Mouse (Mus musculus) midbrain, embryonic 11.5 days (tissue): ENCODE results near the gene Sfxn2. TPM values are rescaled to one million over a fixed set of nuclear protein-coding genes. Genes with fewer than 3 reads are reported as not detected.

Source experiments
- ATAC-seq: fragments of 200-750 bp; cut with Nextera tagmentation; 2 replicates; pipeline ENCODE4 v1.8.0; 2017; ENCODE audit warnings: moderate TSS enrichment, moderate library complexity; ENCODE audit not compliant: low FRiP score
- DNase-seq: peaks from one replicate; pipeline ENCODE4 v3.0.0; 2015; ENCODE audit warnings: low spot score; ENCODE audit errors: missing footprints
- H3K27ac ChIP-seq: fragments of 300-500 bp; sonication (generic); 2 replicates; pipeline ENCODE4 v1.5.1; 2014; ENCODE audit warnings: low read depth, low read length
- H3K27me3 ChIP-seq: fragments of 300-500 bp; sonication (generic); 2 replicates; pipeline ENCODE4 v1.6.1; 2014; ENCODE audit warnings: mild to moderate bottlenecking, low read length, moderate library complexity, mixed read lengths; ENCODE audit not compliant: control insufficient read depth, insufficient read depth
- H3K36me3 ChIP-seq: fragments of 300-500 bp; sonication (generic); 2 replicates; pipeline ENCODE4 v1.6.1; 2014; ENCODE audit warnings: mild to moderate bottlenecking, low read length, moderate library complexity, mixed read lengths; ENCODE audit not compliant: control insufficient read depth, insufficient read depth
- H3K4me1 ChIP-seq: fragments of 300-500 bp; sonication (generic); 2 replicates; pipeline ENCODE4 v1.6.1; 2014; ENCODE audit warnings: low read length; ENCODE audit not compliant: control insufficient read depth, insufficient read depth
- H3K4me2 ChIP-seq: fragments of 300-500 bp; sonication (generic); 2 replicates; pipeline ENCODE4 v1.6.1; 2014; ENCODE audit warnings: mild to moderate bottlenecking, moderate library complexity
- H3K4me3 ChIP-seq: fragments of 300-500 bp; sonication (generic); 2 replicates; pipeline ENCODE4 v1.5.1; 2014; ENCODE audit warnings: low read depth, low read length
- H3K9ac ChIP-seq: fragments of 300-500 bp; sonication (generic); 2 replicates; pipeline ENCODE4 v1.6.1; 2014; ENCODE audit warnings: low read length
- H3K9me3 ChIP-seq: fragments of 300-500 bp; sonication (generic); 2 replicates; pipeline ENCODE4 v1.6.1; 2016; ENCODE audit warnings: low read length; ENCODE audit not compliant: control insufficient read depth
- WGBS: fragments of 180-500 bp; shearing (Covaris S2); extraction: QIAGEN DNeasy Blood & Tissue Kit; methylation state at CpG from one replicate; pipeline ENCODE4 v1.1.7; 2014; 5-methylcytosine and 5-hydroxymethylcytosine counted together
- polyA plus RNA-seq: library from polyadenylated mRNA; unstranded; fragments of >200 nt; fragmentation: Nextera tagmentation; extraction: Ambion mirVana; gene quantifications from 2 replicates; pipeline ENCODE4 v1.2.1, GENCODE M21; 2014

The Sfxn2 gene
- polyA plus RNA-seq, 1 experiment from 2014 or later = 12.1 TPM

- peaks cover 24% of the 10 kb centered on the region for H3K4me1 ChIP-seq
- H3K4me3 ChIP-seq = no peak overlapping the region
Measured at GRCm38 (mm10) chr19:46643236-46643635, 70.1 kb downstream of the Sfxn2 start.

GRCm38 (mm10) chr19:46644343-46644792 lies 71.2 kb downstream of the Sfxn2 start:
- H3K4me3 ChIP-seq = no peak overlapping the region
- H3K4me2 ChIP-seq = no peak overlapping the region
- H3K27me3 ChIP-seq = no peaks in the 10 kb centered on the region
- H3K9me3 ChIP-seq = no peaks in the 10 kb centered on the region
- H3K27ac ChIP-seq = 0 out of 2 replicates have a peak overlapping the region, but pooled peaks have one; percentile 25
- no peak overlapping the region; the same call in 1 of the 2 replicates for H3K9ac ChIP-seq
- DNase-seq = no peak
- no peak for ATAC-seq
- 71% methylated on average over 10 of the region's 10 CpGs for whole genome bisulfite sequencing
- peaks cover 24% of the 10 kb centered on the region for H3K4me1 ChIP-seq
- no peaks in the 10 kb centered on the region for H3K36me3 ChIP-seq

More at GRCm38 (mm10) chr19:46643236-46643635, 70.1 kb downstream of the Sfxn2 start:
- H3K27ac ChIP-seq = no peak overlapping the region
- ATAC-seq (no peak), DNase-seq (no peak)
- H3K4me2 ChIP-seq = no peak overlapping the region
- WGBS = 88% methylated on average over 5 of the region's 5 CpGs
- no peaks in the 10 kb centered on the region for H3K36me3 ChIP-seq
- no peak overlapping the region for H3K9ac ChIP-seq
- no peaks in the 10 kb centered on the region for H3K27me3 ChIP-seq
- H3K9me3 ChIP-seq = no peaks in the 10 kb centered on the region

GRCm38 (mm10) chr19:46644793-46645602 lies 71.8 kb downstream of the Sfxn2 start:
- WGBS = 31% methylated on average over 12 of the region's 12 CpGs
- H3K9me3 ChIP-seq = no peaks in the 10 kb centered on the region
- H3K4me3 ChIP-seq = no peak overlapping the region
- H3K36me3 ChIP-seq = no peaks in the 10 kb centered on the region
- no peak overlapping the region for H3K4me2 ChIP-seq
- peak overlapping the region; percentile 25; the same call in 1 of the 2 replicates for H3K27ac ChIP-seq
- ATAC-seq = no peak
- DNase-seq = peak; percentile 86
- no peaks in the 10 kb centered on the region for H3K27me3 ChIP-seq
- H3K4me1 ChIP-seq = peaks cover 24% of the 10 kb centered on the region
- H3K9ac ChIP-seq = no peak overlapping the region

GRCm38 (mm10) chr19:46646041-46646481 lies 72.9 kb downstream of the Sfxn2 start:
- WGBS = 84% methylated on average over 12 of the region's 12 CpGs
- H3K9me3 ChIP-seq = no peaks in the 10 kb centered on the region
- ATAC-seq (no peak), DNase-seq (no peak)
- no peak overlapping the region for H3K9ac ChIP-seq
- no peaks in the 10 kb centered on the region for H3K27me3 ChIP-seq
- H3K4me1 ChIP-seq = peaks cover 24% of the 10 kb centered on the region
- no peak overlapping the region for H3K4me2 ChIP-seq
- no peaks in the 10 kb centered on the region for H3K36me3 ChIP-seq
- no peak overlapping the region for H3K4me3 ChIP-seq
- no peak overlapping the region for H3K27ac ChIP-seq

GRCm38 (mm10) chr19:46647254-46647653 lies 74.1 kb downstream of the Sfxn2 start:
- no peak overlapping the region for H3K27ac ChIP-seq
- peaks cover 15% of the 10 kb centered on the region for H3K4me1 ChIP-seq
- ATAC-seq (no peak), DNase-seq (no peak)
- no peak overlapping the region for H3K4me2 ChIP-seq
- no peaks in the 10 kb centered on the region for H3K36me3 ChIP-seq
- H3K9me3 ChIP-seq = no peaks in the 10 kb centered on the region
- WGBS = 77% methylated on average over 3 of the region's 3 CpGs
- H3K4me3 ChIP-seq = no peak overlapping the region
- no peak overlapping the region for H3K9ac ChIP-seq
- no peaks in the 10 kb centered on the region for H3K27me3 ChIP-seq

Other genes starting within 250 kb of the Sfxn2 start
- gene Psd, start 246.2 kb upstream of the Sfxn2 start, polyA plus RNA-seq = 10.7 and 11.0 TPM in 2 replicates
- 20.0 and 25.5 TPM in 2 replicates for gene Fbxl15, start 245.2 kb upstream of the Sfxn2 start, polyA plus RNA-seq
- 215 and 221 TPM in 2 replicates for gene Cuedc2, start 234.7 kb upstream of the Sfxn2 start, polyA plus RNA-seq
- gene Mfsd13a, start 232.2 kb upstream of the Sfxn2 start, polyA plus RNA-seq = 4.3 and 5.5 TPM in 2 replicates
- 1.2 and 1.6 TPM in 2 replicates for gene 2310034G01Rik, start 223.1 kb upstream of the Sfxn2 start, polyA plus RNA-seq
- 228 and 233 TPM in 2 replicates for gene Actr1a, start 177.6 kb upstream of the Sfxn2 start, polyA plus RNA-seq
- gene Sufu, start 176.5 kb upstream of the Sfxn2 start, polyA plus RNA-seq = 33.7 and 38.7 TPM in 2 replicates
- gene Trim8, start 71.7 kb upstream of the Sfxn2 start, polyA plus RNA-seq = 28.6 and 31.7 TPM in 2 replicates
- 155 and 160 TPM in 2 replicates for gene Arl3, start 167 bp upstream of the Sfxn2 start, polyA plus RNA-seq
- gene Wbp1l, start 25.7 kb downstream of the Sfxn2 start, polyA plus RNA-seq = 29.0 and 30.3 TPM in 2 replicates
- not detected in 2 replicates for gene Cyp17a1, start 99.8 kb downstream of the Sfxn2 start, polyA plus RNA-seq
- gene Borcs7, start 116.5 kb downstream of the Sfxn2 start, polyA plus RNA-seq = 15.3 and 16.2 TPM in 2 replicates
- gene As3mt, start 134.1 kb downstream of the Sfxn2 start, polyA plus RNA-seq = 33.8 and 37.6 TPM in 2 replicates
- gene Cnnm2, start 188.2 kb downstream of the Sfxn2 start, polyA plus RNA-seq = 4.5 and 4.9 TPM in 2 replicates